Mouse (Mus musculus): ENCODE results near the gene Rpl21. TPM values are rescaled to one million over a fixed set of nuclear protein-coding genes. Genes with fewer than 3 reads are reported as not detected.
A peak's percentile ranks its signal among the peaks of the same experiment; 100 is the strongest.

Gene Rpl21
- polyA plus RNA-seq, 1 experiment from 2014 or later = 546 TPM

GRCm38 (mm10) chr5:146837967-146838720 is 5.5 kb downstream of the Rpl21 start:
- H3K27ac ChIP-seq (replicated peaks) = no peak overlapping the region

GRCm38 (mm10) chr5:146838836-146839648 is 6.4 kb downstream of the Rpl21 start:
- 51% methylated on average over 12 of the region's 12 CpGs for WGBS
- Histone ChIP-seq H3K9me3 (no peaks in the 10 kb centered on the region), H3K27ac (replicated peaks) (no peak overlapping the region), H3K27me3 (replicated peaks; ENCODE audit: low read depth, poor library complexity, severe bottlenecking) (no peaks in the 10 kb centered on the region), H3K4me3 (no peak overlapping the region), H3K36me3 (replicated peaks) (peaks cover 55% of the 10 kb centered on the region), H3K4me1 (peaks cover 3% of the 10 kb centered on the region)
- DNase-seq (ENCODE audit: low spot score) = no peak

More at GRCm38 (mm10) chr5:146837967-146838720, 5.5 kb downstream of the Rpl21 start:
- H3K4me1 ChIP-seq = peaks cover 7% of the 10 kb centered on the region; the same call in 1 of the 2 replicates
- no peak overlapping the region for H3K4me3 ChIP-seq
- peaks cover 56% of the 10 kb centered on the region for H3K36me3 ChIP-seq (replicated peaks)
- DNase-seq (ENCODE audit: low spot score) = no peak
- 69% methylated on average over 7 of the region's 7 CpGs for whole genome bisulfite sequencing
- no peaks in the 10 kb centered on the region for H3K27me3 ChIP-seq (replicated peaks; ENCODE audit: low read depth, poor library complexity, severe bottlenecking)
- no peaks in the 10 kb centered on the region for H3K9me3 ChIP-seq

- Histone ChIP-seq H3K9me3 (no peaks in the 10 kb centered on the region), H3K4me3 (no peak overlapping the region), H3K27me3 (replicated peaks; ENCODE audit: low read depth, poor library complexity, severe bottlenecking) (no peaks in the 10 kb centered on the region), H3K36me3 (replicated peaks) (peaks cover 48% of the 10 kb centered on the region), H3K4me1 (peaks cover 7% of the 10 kb centered on the region; the same call in 1 of the 2 replicates), H3K27ac (replicated peaks) (no peak overlapping the region)
- DNase-seq (ENCODE audit: low spot score) = no peak
- 65% methylated on average over 5 of the region's 5 CpGs for WGBS
Measured at GRCm38 (mm10) chr5:146839760-146840159, 7.1 kb downstream of the Rpl21 start.

- Histone ChIP-seq H3K9me3 (no peaks in the 10 kb centered on the region), H3K4me1 (peaks cover 9% of the 10 kb centered on the region; the same call in 1 of the 2 replicates), H3K27me3 (replicated peaks; ENCODE audit: low read depth, poor library complexity, severe bottlenecking) (no peaks in the 10 kb centered on the region), H3K27ac (replicated peaks) (no peak overlapping the region), H3K4me3 (no peak overlapping the region), H3K36me3 (replicated peaks) (peaks cover 41% of the 10 kb centered on the region)
- WGBS = 84% methylated on average over 4 of the region's 4 CpGs
- DNase-seq (ENCODE audit: low spot score) = no peak
Measured at GRCm38 (mm10) chr5:146840422-146840821, 7.7 kb downstream of the Rpl21 start.

GRCm38 (mm10) chr5:146841301-146841700 is 8.6 kb downstream of the Rpl21 start:
- peaks cover 16% of the 10 kb centered on the region for H3K4me1 ChIP-seq
- peaks cover 32% of the 10 kb centered on the region for H3K36me3 ChIP-seq (replicated peaks)
- no peak overlapping the region for H3K27ac ChIP-seq (replicated peaks)
- H3K9me3 ChIP-seq = no peaks in the 10 kb centered on the region
- no peak for DNase-seq (ENCODE audit: low spot score)
- no peaks in the 10 kb centered on the region for H3K27me3 ChIP-seq (replicated peaks; ENCODE audit: low read depth, poor library complexity, severe bottlenecking)
- H3K4me3 ChIP-seq = no peak overlapping the region
- WGBS = 84% methylated on average over 5 of the region's 5 CpGs

GRCm38 (mm10) chr5:146841996-146842395 is 9.3 kb downstream of the Rpl21 start:
- DNase-seq (ENCODE audit: low spot score) = no peak
- WGBS = 95% methylated on average over 4 of the region's 4 CpGs
- Histone ChIP-seq H3K27ac (replicated peaks) (no peak overlapping the region), H3K27me3 (replicated peaks; ENCODE audit: low read depth, poor library complexity, severe bottlenecking) (no peaks in the 10 kb centered on the region), H3K36me3 (replicated peaks) (peaks cover 29% of the 10 kb centered on the region), H3K4me1 (peaks cover 23% of the 10 kb centered on the region), H3K9me3 (no peaks in the 10 kb centered on the region), H3K4me3 (no peak overlapping the region)

GRCm38 (mm10) chr5:146844301-146844941 is 11.7 kb downstream of the Rpl21 start:
- Histone ChIP-seq H3K4me1 (peaks cover 27% of the 10 kb centered on the region), H3K27me3 (replicated peaks; ENCODE audit: low read depth, poor library complexity, severe bottlenecking) (no peaks in the 10 kb centered on the region), H3K9me3 (no peaks in the 10 kb centered on the region), H3K27ac (replicated peaks) (peak overlapping the region; percentile 91), H3K36me3 (replicated peaks) (peaks cover 25% of the 10 kb centered on the region), H3K4me3 (peak overlapping the region; percentile 80)
- 6% methylated on average over 6 of the region's 6 CpGs for WGBS
- no peak for DNase-seq (ENCODE audit: low spot score)

- peak within 1 kb of the TSS; percentile 80 for H3K4me3 ChIP-seq
- H3K9me3 ChIP-seq = no peaks in the 10 kb centered on the region
- peaks cover 27% of the 10 kb centered on the region for H3K4me1 ChIP-seq
- no peaks in the 10 kb centered on the region for H3K27me3 ChIP-seq (replicated peaks; ENCODE audit: low read depth, poor library complexity, severe bottlenecking)
- peak within 1 kb of the TSS; percentile 91 for H3K27ac ChIP-seq (replicated peaks)
- under 1% methylated on average over 40 of the region's 40 CpGs for WGBS
- peak; percentile 92 for DNase-seq (ENCODE audit: low spot score)
- H3K36me3 ChIP-seq (replicated peaks) = peaks cover 21% of the 10 kb centered on the region
Measured at GRCm38 (mm10) chr5:146844945-146845365, 12.3 kb downstream of the Rpl21 start, which contains the start of gene Rasl11a. TSS of gene Rasl11a (plus strand) at chr5:146845071.

- Histone ChIP-seq H3K9me3 (no peaks in the 10 kb centered on the region), H3K4me3 (peak overlapping the region; percentile 80), H3K27ac (replicated peaks) (no peak overlapping the region), H3K36me3 (replicated peaks) (peaks cover 20% of the 10 kb centered on the region), H3K27me3 (replicated peaks; ENCODE audit: low read depth, poor library complexity, severe bottlenecking) (no peaks in the 10 kb centered on the region), H3K4me1 (peaks cover 27% of the 10 kb centered on the region)
- DNase-seq (ENCODE audit: low spot score) = no peak
- WGBS = 51% methylated on average over 2 of the region's 2 CpGs
Measured at GRCm38 (mm10) chr5:146846489-146846888, 13.8 kb downstream of the Rpl21 start.

GRCm38 (mm10) chr5:146848936-146849582 is 16.4 kb downstream of the Rpl21 start:
- Histone ChIP-seq H3K4me3 (no peak overlapping the region), H3K27ac (replicated peaks) (no peak overlapping the region), H3K36me3 (replicated peaks) (peaks cover 20% of the 10 kb centered on the region), H3K9me3 (no peaks in the 10 kb centered on the region), H3K27me3 (replicated peaks; ENCODE audit: low read depth, poor library complexity, severe bottlenecking) (no peaks in the 10 kb centered on the region), H3K4me1 (peaks cover 27% of the 10 kb centered on the region)
- no peak for DNase-seq (ENCODE audit: low spot score)
- WGBS = 91% methylated on average over 4 of the region's 4 CpGs

GRCm38 (mm10) chr5:146856106-146856505 is 23.4 kb downstream of the Rpl21 start:
- Histone ChIP-seq H3K27me3 (replicated peaks; ENCODE audit: low read depth, poor library complexity, severe bottlenecking) (no peaks in the 10 kb centered on the region), H3K4me1 (no peaks in the 10 kb centered on the region), H3K27ac (replicated peaks) (no peak overlapping the region), H3K4me3 (no peak overlapping the region), H3K36me3 (replicated peaks) (no peaks in the 10 kb centered on the region), H3K9me3 (no peaks in the 10 kb centered on the region)
- 92% methylated on average over 3 of the region's 3 CpGs for WGBS
- no peak for DNase-seq (ENCODE audit: low spot score)

GRCm38 (mm10) chr5:146857620-146858019 is 24.9 kb downstream of the Rpl21 start:
- Histone ChIP-seq H3K4me1 (peaks cover 6% of the 10 kb centered on the region; the same call in 1 of the 2 replicates), H3K27me3 (replicated peaks; ENCODE audit: low read depth, poor library complexity, severe bottlenecking) (no peaks in the 10 kb centered on the region), H3K27ac (replicated peaks) (no peak overlapping the region), H3K4me3 (no peak overlapping the region), H3K36me3 (replicated peaks) (no peaks in the 10 kb centered on the region), H3K9me3 (no peaks in the 10 kb centered on the region)
- DNase-seq (ENCODE audit: low spot score) = no peak
- WGBS = 81% methylated on average over 8 of the region's 8 CpGs

All from embryonic facial prominence, embryonic 10.5 days (tissue).